Mouse (Mus musculus): Measurements from ENCODE around the gene Scgb3a1. TPM values are rescaled to one million over a fixed set of nuclear protein-coding genes. Genes with fewer than 3 reads are reported as not detected.

Gene Scgb3a1
- polyA plus RNA-seq, 1 experiment from 2014 or later, result 3.9 TPM

DNA sequence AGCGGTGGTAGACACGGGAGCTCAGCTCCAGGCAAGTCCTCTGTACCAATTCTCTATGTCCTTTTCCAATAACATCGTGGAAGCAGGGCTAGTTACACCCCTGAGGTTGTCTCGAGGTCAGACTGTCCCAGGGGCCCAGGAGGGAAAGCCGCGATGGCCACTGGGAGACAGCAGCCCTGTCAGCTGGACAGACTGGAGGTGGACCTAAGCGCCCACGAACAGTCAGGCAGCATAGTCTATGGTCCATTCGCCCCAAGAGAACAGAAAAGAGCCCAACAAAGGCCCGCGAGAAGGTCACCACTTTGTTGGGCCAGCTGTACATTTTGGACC is 10.4 kb upstream of the Scgb3a1 start:
- H3K27me3 ChIP-seq (ENCODE audit: control insufficient read depth, insufficient read depth, low read length), result no peaks in the 10 kb centered on the region
- no peak overlapping the region for H3K27ac ChIP-seq (replicated peaks)
- no peak overlapping the region for H3K9ac ChIP-seq (ENCODE audit: low read length)
- H3K9me3 ChIP-seq (ENCODE audit: control insufficient read depth, low read length), result 0 out of 2 replicates have a peak, but pooled peaks cover 2% of the 10 kb centered on the region
- peak; percentile 68 for ATAC-seq (ENCODE audit: low FRiP score, low TSS enrichment)
- DNase-seq (ENCODE audit: low spot score), result no peak
- peak overlapping the region; percentile 18; the same call in 1 of the 2 replicates for H3K4me2 ChIP-seq (replicated peaks; ENCODE audit: low read depth)
- 30% methylated on average over 11 of the region's 11 CpGs for WGBS
- H3K4me1 ChIP-seq (replicated peaks; ENCODE audit: control insufficient read depth, insufficient read depth), result no peaks in the 10 kb centered on the region
- TF ChIP-seq CTCF (IDR thresholded peaks at IDR 0.05; ENCODE audit: low read depth) (no peak), EP300 (optimal IDR thresholded peaks at IDR 0.05) (no peak)
- H3K36me3 ChIP-seq (ENCODE audit: control insufficient read depth, insufficient read depth, low read length), result no peaks in the 10 kb centered on the region
- H3K4me3 ChIP-seq (ENCODE audit: low read depth, low read length), result no peak overlapping the region

GRCm38 (mm10) chr11:49654651-49655050 is 8.8 kb upstream of the Scgb3a1 start:
- Histone ChIP-seq H3K4me2 (replicated peaks; ENCODE audit: low read depth) (no peak overlapping the region), H3K9ac (ENCODE audit: low read length) (no peak overlapping the region), H3K4me3 (ENCODE audit: low read depth, low read length) (no peak overlapping the region), H3K4me1 (replicated peaks; ENCODE audit: control insufficient read depth, insufficient read depth) (no peaks in the 10 kb centered on the region), H3K36me3 (ENCODE audit: control insufficient read depth, insufficient read depth, low read length) (no peaks in the 10 kb centered on the region), H3K27me3 (ENCODE audit: control insufficient read depth, insufficient read depth, low read length) (no peaks in the 10 kb centered on the region), H3K9me3 (ENCODE audit: control insufficient read depth, low read length) (0 out of 2 replicates have a peak, but pooled peaks cover 2% of the 10 kb centered on the region), H3K27ac (replicated peaks) (no peak overlapping the region)
- TF ChIP-seq CTCF (IDR thresholded peaks at IDR 0.05; ENCODE audit: low read depth), result no peak
- TF ChIP-seq EP300 (optimal IDR thresholded peaks at IDR 0.05), result no peak
- DNase-seq (ENCODE audit: low spot score), result no peak
- no peak for ATAC-seq (ENCODE audit: low FRiP score, low TSS enrichment)
- WGBS, result 91% methylated on average over 5 of the region's 5 CpGs

DNA sequence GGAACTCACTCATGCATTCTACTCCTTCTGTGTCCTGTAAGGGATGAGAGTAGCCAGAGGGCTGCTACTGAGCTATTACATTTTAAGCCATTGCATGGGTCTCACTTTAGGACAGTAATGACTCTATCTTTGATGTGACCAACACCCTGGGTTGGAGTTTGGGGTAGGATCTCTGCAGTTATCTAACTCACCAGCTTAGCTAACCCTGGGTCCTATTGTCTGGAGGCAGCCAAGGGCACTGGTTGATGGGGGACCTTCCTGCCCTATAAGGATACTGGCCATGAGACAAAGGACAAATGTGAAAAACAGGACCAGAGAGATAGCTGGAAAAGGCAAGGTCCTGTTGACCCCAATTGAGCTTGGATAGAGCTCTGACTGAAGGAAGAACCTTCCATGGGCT is 7.9 kb upstream of the Scgb3a1 start:
- no peak overlapping the region for H3K27ac ChIP-seq (replicated peaks)
- no peak overlapping the region for H3K4me3 ChIP-seq (ENCODE audit: low read depth, low read length)
- no peak overlapping the region for H3K9ac ChIP-seq (ENCODE audit: low read length)
- ATAC-seq (ENCODE audit: low FRiP score, low TSS enrichment) (no peak), DNase-seq (ENCODE audit: low spot score) (no peak)
- H3K4me2 ChIP-seq (replicated peaks; ENCODE audit: low read depth), result no peak overlapping the region
- H3K36me3 ChIP-seq (ENCODE audit: control insufficient read depth, insufficient read depth, low read length), result no peaks in the 10 kb centered on the region
- 0 out of 2 replicates have a peak, but pooled peaks cover 2% of the 10 kb centered on the region for H3K9me3 ChIP-seq (ENCODE audit: control insufficient read depth, low read length)
- no peaks in the 10 kb centered on the region for H3K27me3 ChIP-seq (ENCODE audit: control insufficient read depth, insufficient read depth, low read length)
- TF ChIP-seq EP300 (optimal IDR thresholded peaks at IDR 0.05), result no peak
- TF ChIP-seq CTCF (IDR thresholded peaks at IDR 0.05; ENCODE audit: low read depth), result no peak
- no peaks in the 10 kb centered on the region for H3K4me1 ChIP-seq (replicated peaks; ENCODE audit: control insufficient read depth, insufficient read depth)

DNA sequence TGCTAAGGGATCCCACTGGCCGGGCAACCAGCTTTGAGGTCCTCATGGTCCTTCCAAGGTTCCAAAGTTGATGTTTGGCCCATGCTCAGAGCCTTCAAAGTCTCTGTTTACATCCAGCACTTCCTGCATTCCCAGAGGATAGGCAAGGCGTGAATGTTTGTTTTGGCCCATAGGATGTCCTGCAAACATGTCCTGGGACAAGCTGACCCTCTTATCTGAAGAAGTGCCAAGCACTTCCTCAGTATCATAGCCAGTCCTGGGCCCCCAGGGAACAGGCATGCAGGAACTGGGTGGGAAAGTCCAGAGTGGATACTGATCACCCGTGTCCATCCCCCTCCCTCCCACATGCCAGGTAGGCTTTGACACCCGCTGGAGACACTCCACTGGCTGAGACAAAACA is 5.3 kb upstream of the Scgb3a1 start:
- Histone ChIP-seq H3K9ac (ENCODE audit: low read length) (no peak overlapping the region), H3K27ac (replicated peaks) (no peak overlapping the region), H3K27me3 (ENCODE audit: control insufficient read depth, insufficient read depth, low read length) (no peaks in the 10 kb centered on the region), H3K4me3 (ENCODE audit: low read depth, low read length) (no peak overlapping the region), H3K36me3 (ENCODE audit: control insufficient read depth, insufficient read depth, low read length) (no peaks in the 10 kb centered on the region), H3K4me1 (replicated peaks; ENCODE audit: control insufficient read depth, insufficient read depth) (no peaks in the 10 kb centered on the region), H3K4me2 (replicated peaks; ENCODE audit: low read depth) (no peak overlapping the region), H3K9me3 (ENCODE audit: control insufficient read depth, low read length) (0 out of 2 replicates have a peak, but pooled peaks cover 2% of the 10 kb centered on the region)
- ATAC-seq (ENCODE audit: low FRiP score, low TSS enrichment) (no peak), DNase-seq (ENCODE audit: low spot score) (no peak)
- WGBS, result 62% methylated on average over 4 of the region's 4 CpGs
- TF ChIP-seq CTCF (IDR thresholded peaks at IDR 0.05; ENCODE audit: low read depth) (no peak), EP300 (optimal IDR thresholded peaks at IDR 0.05) (no peak)

GRCm38 (mm10) chr11:49658791-49659469 is 4.5 kb upstream of the Scgb3a1 start:
- WGBS, result 70% methylated on average over 10 of the region's 10 CpGs
- Histone ChIP-seq H3K4me1 (replicated peaks; ENCODE audit: control insufficient read depth, insufficient read depth) (no peaks in the 10 kb centered on the region), H3K9ac (ENCODE audit: low read length) (no peak overlapping the region), H3K9me3 (ENCODE audit: control insufficient read depth, low read length) (0 out of 2 replicates have a peak, but pooled peaks cover 2% of the 10 kb centered on the region), H3K27me3 (ENCODE audit: control insufficient read depth, insufficient read depth, low read length) (no peaks in the 10 kb centered on the region), H3K4me2 (replicated peaks; ENCODE audit: low read depth) (no peak overlapping the region), H3K36me3 (ENCODE audit: control insufficient read depth, insufficient read depth, low read length) (no peaks in the 10 kb centered on the region), H3K4me3 (ENCODE audit: low read depth, low read length) (no peak overlapping the region), H3K27ac (replicated peaks) (no peak overlapping the region)
- no peak for DNase-seq (ENCODE audit: low spot score)
- no peak for TF ChIP-seq CTCF (IDR thresholded peaks at IDR 0.05; ENCODE audit: low read depth)
- TF ChIP-seq EP300 (optimal IDR thresholded peaks at IDR 0.05), result no peak
- no peak for ATAC-seq (ENCODE audit: low FRiP score, low TSS enrichment)

DNA sequence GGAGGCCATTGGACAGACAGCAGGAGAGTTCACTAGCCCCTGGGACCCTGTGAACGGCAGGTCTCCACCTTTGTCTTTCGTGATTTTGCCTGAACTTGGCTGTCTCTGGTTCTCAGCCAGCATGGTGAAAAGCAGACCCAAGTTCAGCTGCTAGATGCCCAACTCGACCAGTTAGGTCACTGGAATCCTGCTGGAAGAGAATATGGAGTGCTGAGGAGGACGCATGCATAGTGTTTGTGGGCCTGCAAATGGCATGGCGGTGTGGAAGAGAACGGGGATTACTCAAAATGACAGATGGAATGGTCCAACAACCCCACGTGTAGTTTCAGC is 4.0 kb upstream of the Scgb3a1 start:
- H3K27me3 ChIP-seq (ENCODE audit: control insufficient read depth, insufficient read depth, low read length), result no peaks in the 10 kb centered on the region
- H3K36me3 ChIP-seq (ENCODE audit: control insufficient read depth, insufficient read depth, low read length), result no peaks in the 10 kb centered on the region
- no peak overlapping the region for H3K4me2 ChIP-seq (replicated peaks; ENCODE audit: low read depth)
- no peak for DNase-seq (ENCODE audit: low spot score)
- TF ChIP-seq EP300 (optimal IDR thresholded peaks at IDR 0.05) (no peak), CTCF (IDR thresholded peaks at IDR 0.05; ENCODE audit: low read depth) (no peak)
- no peak for ATAC-seq (ENCODE audit: low FRiP score, low TSS enrichment)
- H3K27ac ChIP-seq (replicated peaks), result no peak overlapping the region
- H3K9ac ChIP-seq (ENCODE audit: low read length), result no peak overlapping the region
- no peak overlapping the region for H3K4me3 ChIP-seq (ENCODE audit: low read depth, low read length)
- 70% methylated on average over 7 of the region's 7 CpGs for WGBS
- H3K9me3 ChIP-seq (ENCODE audit: control insufficient read depth, low read length), result 0 out of 2 replicates have a peak, but pooled peaks cover under 1% of the 10 kb centered on the region
- no peaks in the 10 kb centered on the region for H3K4me1 ChIP-seq (replicated peaks; ENCODE audit: control insufficient read depth, insufficient read depth)

Measured in stomach, postnatal 0 days (tissue).